Mouse (Mus musculus) adrenal gland, postnatal 25 days (tissue): ENCODE data around the gene Gm6121. TPM values are rescaled to one million over a fixed set of nuclear protein-coding genes. Genes with fewer than 3 reads are reported as not detected.
"Not testable (repeated sequence)": the region's sequence is repeated elsewhere in the genome, so short reads cannot be mapped to it uniquely, and the experiment has no call there.

Experiments
- DNase-seq: peaks from one replicate; pipeline ENCODE4 v3.0.0; 2021; ENCODE audit warnings: mixed read lengths
- long read RNA-seq: library from polyadenylated mRNA; stranded (forward); transcript quantifications from one replicate; pipeline ENCODE4 v2.0.0, GENCODE M21; 2021
- total RNA-seq: library from RNA; stranded (reverse); gene quantifications from 2 replicates; pipeline ENCODE4 v1.2.3, GENCODE M21; 2021

The Gm6121 gene
- not detected in 2 replicates for total RNA-seq
- long read RNA-seq: 0 reads

- DNase-seq: not testable (repeated sequence)
Observed at GRCm38 (mm10) chrX:26935597-26935996, at the start of gene Gm6121. Gene Gm6121, minus strand, starts transcription at chrX:26935697.

Other genes starting within 250 kb of the Gm6121 start
- not detected in 2 replicates for gene Gm14525, start 233.1 kb downstream of the Gm6121 start, total RNA-seq